Mouse (Mus musculus): ENCODE results near the gene Gm48552.

DNA sequence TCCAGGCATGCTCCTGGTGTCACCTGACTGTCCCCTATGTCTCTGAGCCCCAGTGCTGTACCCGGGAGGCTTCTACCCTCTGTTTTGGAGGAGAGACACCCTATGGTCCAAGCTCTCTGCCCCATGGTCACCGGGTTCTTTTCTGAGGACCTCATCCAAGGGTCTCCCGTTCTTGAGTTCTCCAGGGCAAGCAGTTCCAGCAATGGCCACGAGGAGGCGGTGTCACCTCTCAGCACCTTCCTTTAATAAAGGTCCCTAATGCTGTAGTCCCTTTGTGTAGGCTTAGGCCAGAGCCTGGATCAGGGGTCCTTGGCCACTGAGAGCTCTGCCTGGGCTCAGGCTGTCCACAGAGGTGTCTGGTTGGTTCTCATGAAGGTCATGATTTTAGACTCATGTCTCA, 6.3 kb downstream of the Gm48552 start:
- TF ChIP-seq CTCF (IDR thresholded peaks at IDR 0.05; ENCODE audit: insufficient read depth, low read depth, low read length) = peak; percentile 87
- no peak for TF ChIP-seq POLR2A (IDR thresholded peaks at IDR 0.05; ENCODE audit: insufficient read depth, low read depth, low read length)

Data from olfactory bulb, adult 2 months (tissue).